Mouse (Mus musculus): ENCODE measurements at regions not wholly inside any gene's neighbourhood (a gene's known extent, or its start where the extent isn't known, plus 50 kb on each side); places are given as distances from the start of the nearest gene placed in this dataset.

- in situ Hi-C loops (cut with MboI; ENCODE audit: low pct_ligation_motif_present, low pct_unique_long_range_greater_than_20kb, low sequenced_read_pairs) (no loop called here), dilution Hi-C loops (cut with MboI; ENCODE audit: extremely low pct_ligation_motif_present, extremely low pct_unique_long_range_greater_than_20kb, low sequenced_read_pairs) (no loop called here)
- H3K79me2 ChIP-seq (replicated peaks; ENCODE audit: control insufficient read depth, extremely low read depth, insufficient read depth, poor library complexity, severe bottlenecking) = no peaks in the 10 kb centered on the region
- TF ChIP-seq POLR2AphosphoS2 (IDR thresholded peaks at IDR 0.05; ENCODE audit: low read depth, low read length) = no peak
- no peak for TF ChIP-seq MAZ (IDR thresholded peaks at IDR 0.05; ENCODE audit: low read depth, low read length)
- TF ChIP-seq RCOR1 (conservative IDR thresholded peaks at IDR 0.05; ENCODE audit: low read depth, low read length) = no peak
- no peak for TF ChIP-seq ZKSCAN1 (IDR thresholded peaks at IDR 0.05; ENCODE audit: borderline replicate concordance, low read depth, low read length)
- TF ChIP-seq NRF1 (IDR thresholded peaks at IDR 0.05; ENCODE audit: low read depth, low read length) = no peak
- TF ChIP-seq MYC (IDR thresholded peaks at IDR 0.05; ENCODE audit: low read depth, low read length) = no peak
- TF ChIP-seq ETS1 (conservative IDR thresholded peaks at IDR 0.05; ENCODE audit: low read depth, low read length) = no peak
- no peak for TF ChIP-seq E2F4 (IDR thresholded peaks at IDR 0.05; ENCODE audit: insufficient replicate concordance, low read depth, low read length)
- no peak for TF ChIP-seq USF1 (IDR thresholded peaks at IDR 0.05; ENCODE audit: low read depth, low read length)
- no peak for TF ChIP-seq RAD21 (IDR thresholded peaks at IDR 0.05; ENCODE audit: low read depth, low read length)
- TF ChIP-seq MXI1 (IDR thresholded peaks at IDR 0.05; ENCODE audit: low read depth, low read length) = no peak
- TF ChIP-seq MAFK (IDR thresholded peaks at IDR 0.05; ENCODE audit: insufficient replicate concordance, low read length) = no peak
- H3K36me3 ChIP-seq (replicated peaks in 1 of 2; ENCODE audit: control insufficient read depth in 1 of 2, insufficient read depth in 1 of 2, low read length in 1 of 2) = no peaks in the 10 kb centered on the region
- no peak overlapping the region for H3K4me2 ChIP-seq (ENCODE audit: insufficient read depth, low read depth, poor library complexity, severe bottlenecking)
- no peak for DNase-seq (ENCODE audit: extremely low read depth)
- no peaks in the 10 kb centered on the region for H3K27me3 ChIP-seq (replicated peaks)
- no peak overlapping the region for H3K27ac ChIP-seq (ENCODE audit: insufficient read depth, low read depth)
- H3K9me3 ChIP-seq (replicated peaks; ENCODE audit: low read length) = no peaks in the 10 kb centered on the region
- peaks cover 0 to 4% of the 10 kb centered on the region in 2 experiments; a peak in 1 of 4 replicates for H3K4me1 ChIP-seq (ENCODE audit: control insufficient read depth in 1 of 2, insufficient read depth in 2 of 2)
- H3K9ac ChIP-seq (ENCODE audit: insufficient read depth, low read depth) = no peak overlapping the region
- no peak overlapping the region for H3K4me3 ChIP-seq (replicated peaks in 1 of 3; ENCODE audit: low read depth in 2 of 3, low read length in 2 of 3, poor library complexity in 1 of 3)
Measured at GRCm38 (mm10) chr12:58727547-58727946, 284.3 kb downstream of the Sec23a start.

GRCm38 (mm10) chr12:58717908-58718307, 293.9 kb downstream of the Sec23a start:
- TF ChIP-seq NELFE (IDR thresholded peaks at IDR 0.05; ENCODE audit: low read depth, low read length) = no peak
- TF ChIP-seq MEF2A (IDR thresholded peaks at IDR 0.05; ENCODE audit: borderline replicate concordance, low read depth, low read length) = no peak
- TF ChIP-seq IRF4 (IDR thresholded peaks at IDR 0.05; ENCODE audit: low read depth, low read length) = no peak
- TF ChIP-seq MYC (IDR thresholded peaks at IDR 0.05; ENCODE audit: low read depth, low read length) = no peak
- no peak for TF ChIP-seq RCOR1 (conservative IDR thresholded peaks at IDR 0.05; ENCODE audit: low read depth, low read length)
- TF ChIP-seq RAD21 (IDR thresholded peaks at IDR 0.05; ENCODE audit: low read depth, low read length) = no peak
- TF ChIP-seq MXI1 (IDR thresholded peaks at IDR 0.05; ENCODE audit: low read depth, low read length) = no peak
- no peak for TF ChIP-seq SIN3A (IDR thresholded peaks at IDR 0.05; ENCODE audit: low read length)
- TF ChIP-seq HCFC1 (IDR thresholded peaks at IDR 0.05; ENCODE audit: low read depth, low read length) = no peak
- TF ChIP-seq SMC3 (IDR thresholded peaks at IDR 0.05; ENCODE audit: low read depth, low read length) = no peak
- TF ChIP-seq ZNF384 (IDR thresholded peaks at IDR 0.05; ENCODE audit: low read depth, low read length) = no peak
- TF ChIP-seq NRF1 (IDR thresholded peaks at IDR 0.05; ENCODE audit: low read depth, low read length) = no peak
- TF ChIP-seq CHD1 (IDR thresholded peaks at IDR 0.05; ENCODE audit: low read depth, low read length) = no peak
- no peak for TF ChIP-seq MAX (IDR thresholded peaks at IDR 0.05; ENCODE audit: low read length)
- TF ChIP-seq USF1 (IDR thresholded peaks at IDR 0.05; ENCODE audit: low read depth, low read length) = no peak
- TF ChIP-seq UBTF (IDR thresholded peaks at IDR 0.05; ENCODE audit: low read depth, low read length) = no peak
- no peak for TF ChIP-seq E2F4 (IDR thresholded peaks at IDR 0.05; ENCODE audit: insufficient replicate concordance, low read depth, low read length)
- no peak for TF ChIP-seq ZKSCAN1 (IDR thresholded peaks at IDR 0.05; ENCODE audit: borderline replicate concordance, low read depth, low read length)
- no peak for TF ChIP-seq ZMIZ1 (IDR thresholded peaks at IDR 0.05; ENCODE audit: low read depth, low read length)
- no peak overlapping the region for H3K4me3 ChIP-seq (replicated peaks in 1 of 3; ENCODE audit: low read depth in 2 of 3, low read length in 2 of 3, poor library complexity in 1 of 3)
- no peak for DNase-seq (ENCODE audit: extremely low read depth)
- H3K4me2 ChIP-seq (ENCODE audit: insufficient read depth, low read depth, poor library complexity, severe bottlenecking) = no peak overlapping the region
- H3K27ac ChIP-seq (ENCODE audit: insufficient read depth, low read depth) = no peak overlapping the region
- H3K9me3 ChIP-seq (replicated peaks; ENCODE audit: low read length) = no peaks in the 10 kb centered on the region
- in situ Hi-C loops (cut with MboI; ENCODE audit: low pct_ligation_motif_present, low pct_unique_long_range_greater_than_20kb, low sequenced_read_pairs) (no loop called here), dilution Hi-C loops (cut with MboI; ENCODE audit: extremely low pct_ligation_motif_present, extremely low pct_unique_long_range_greater_than_20kb, low sequenced_read_pairs) (no loop called here)
- no peak overlapping the region for H3K9ac ChIP-seq (ENCODE audit: insufficient read depth, low read depth)
- H3K27me3 ChIP-seq (replicated peaks) = no peaks in the 10 kb centered on the region
- no peaks in the 10 kb centered on the region for H3K36me3 ChIP-seq (replicated peaks in 1 of 2; ENCODE audit: control insufficient read depth in 1 of 2, insufficient read depth in 1 of 2, low read length in 1 of 2)
- no peaks in the 10 kb centered on the region for H3K79me2 ChIP-seq (replicated peaks; ENCODE audit: control insufficient read depth, extremely low read depth, insufficient read depth, poor library complexity, severe bottlenecking)
- peaks cover 0 to 12% of the 10 kb centered on the region in 2 experiments; a peak in 2 of 4 replicates for H3K4me1 ChIP-seq (ENCODE audit: control insufficient read depth in 1 of 2, insufficient read depth in 2 of 2)
